Mouse (Mus musculus) spleen, adult 2 months (tissue): ENCODE data around the gene Pwp1.
"Not testable (repeated sequence)": the region's sequence is repeated elsewhere in the genome, so short reads cannot be mapped to it uniquely, and the experiment has no call there.

Source experiments
- CTCF ChIP-seq: fragments of 200-500 bp; IDR thresholded peaks from 2 replicates; pipeline ENCODE4 v1.5.1; 2011; ENCODE audit warnings: mild to moderate bottlenecking, inconsistent platforms; ENCODE audit not compliant: insufficient read depth, insufficient read length, insufficient replicate concordance; ENCODE audit errors: extremely low read depth
- POLR2A ChIP-seq: fragments of 200-500 bp; IDR thresholded peaks from 2 replicates; pipeline ENCODE4 v1.6.1; 2011; ENCODE audit warnings: low read depth, low read length, inconsistent platforms

DNA sequence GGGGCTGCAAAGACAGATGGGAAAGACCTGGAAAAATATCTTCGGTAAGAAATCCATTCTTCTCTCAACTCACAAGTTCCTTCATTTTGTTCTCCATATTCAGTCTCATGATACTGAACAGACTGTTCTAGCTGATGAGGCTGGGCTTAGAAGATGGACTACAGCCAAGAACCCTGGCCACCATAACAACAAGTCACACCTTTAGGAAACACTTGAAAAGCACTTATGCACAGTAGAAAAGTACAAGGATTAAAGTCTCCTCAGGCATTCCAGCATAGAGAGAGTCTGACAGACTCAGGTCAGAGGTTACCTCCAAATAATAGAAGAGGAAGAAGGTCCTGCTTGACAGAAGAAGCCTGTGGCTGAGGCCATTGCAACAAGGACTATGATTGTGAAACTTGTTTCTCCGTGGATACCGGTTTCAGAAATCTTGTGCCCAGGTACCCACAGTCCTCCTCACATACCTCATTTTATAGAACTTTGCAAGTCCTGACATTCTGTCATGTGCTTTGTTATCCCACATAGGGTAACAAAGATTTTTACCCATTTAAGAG lies 7.1 kb upstream of the Pwp1 start:
- TF ChIP-seq POLR2A, CTCF: not testable (repeated sequence)
